Mouse (Mus musculus) ES-E14 (cell line): ENCODE results near the gene C2cd4c. TPM values are rescaled to one million over a fixed set of nuclear protein-coding genes. Genes with fewer than 3 reads are reported as not detected.

ENCODE experiments used
- DNase-seq: peaks from one replicate; pipeline ENCODE4 v3.0.0-alpha.2; 2013; ENCODE audit warnings: low read depth, low spot score
- H3K27ac ChIP-seq: 2 replicates; pipeline ENCODE4 v1.5.1; 2012; ENCODE audit warnings: low read depth, mild to moderate bottlenecking, low read length, moderate library complexity, mixed read lengths; ENCODE audit not compliant: poor library complexity, insufficient read depth, severe bottlenecking
- H3K36me3 ChIP-seq: 2 replicates; pipeline ENCODE4 v1.6.1; 2012; ENCODE audit warnings: mild to moderate bottlenecking, low read length, moderate library complexity, mixed read lengths; ENCODE audit not compliant: control insufficient read depth, poor library complexity, insufficient read depth, severe bottlenecking
- H3K4me1 ChIP-seq, 2 experiments: fragments of 150-350 bp in 1 of 2; sonication (generic) in 1 of 2; 2 replicates each; pipeline ENCODE4 v1.6.1; 2012; ENCODE audit warnings: low read length in 2 of 2, mild to moderate bottlenecking in 1 of 2, mixed read lengths in 1 of 2; ENCODE audit not compliant: control insufficient read depth in 2 of 2, insufficient read depth in 2 of 2, poor library complexity in 1 of 2
- H3K4me3 ChIP-seq, 2 experiments: fragments of 150-350 bp in 1 of 2; sonication (generic) in 1 of 2; 2 replicates each; pipeline ENCODE4 v1.5.1; 2012; ENCODE audit warnings: low read length in 2 of 2, low read depth in 1 of 2, mild to moderate bottlenecking in 1 of 2, mixed read lengths in 1 of 2; ENCODE audit not compliant: insufficient read depth in 1 of 2, poor library complexity in 1 of 2, severe bottlenecking in 1 of 2
- H3K9ac ChIP-seq: 2 replicates; pipeline ENCODE4 v1.6.1; 2012; ENCODE audit warnings: low read depth, mild to moderate bottlenecking, low read length, mixed read lengths; ENCODE audit not compliant: poor library complexity, insufficient read depth, severe bottlenecking
- H3K9me3 ChIP-seq: fragments of 150-350 bp; sonication (generic); 2 replicates; pipeline ENCODE4 v1.6.1; 2012; ENCODE audit warnings: low read depth, mild to moderate bottlenecking, low read length; ENCODE audit not compliant: control insufficient read depth, insufficient read depth
- CHD2 ChIP-seq: IDR thresholded peaks from 2 replicates; pipeline ENCODE4 v1.6.1; 2014; ENCODE audit warnings: mild to moderate bottlenecking, low read depth, low read length, inconsistent platforms
- HCFC1 ChIP-seq: IDR thresholded peaks from 2 replicates; pipeline ENCODE4 v1.6.1; 2012; ENCODE audit warnings: low read length, inconsistent platforms, borderline replicate concordance; ENCODE audit not compliant: insufficient read depth
- MAFK ChIP-seq: IDR thresholded peaks from 2 replicates; pipeline ENCODE4 v1.6.1; 2014; ENCODE audit warnings: mild to moderate bottlenecking, low read depth, low read length, inconsistent platforms; ENCODE audit not compliant: insufficient read depth
- ZC3H11A ChIP-seq: IDR thresholded peaks from 2 replicates; pipeline ENCODE4 v1.6.1; 2012; ENCODE audit warnings: low read depth, mild to moderate bottlenecking, inconsistent platforms, low read length, borderline replicate concordance
- ZNF384 ChIP-seq: IDR thresholded peaks from 2 replicates; pipeline ENCODE4 v1.6.1; 2012; ENCODE audit warnings: low read depth, low read length, inconsistent platforms
- in situ Hi-C, 2 experiments: fragments of 600-800 bp; cut with MboI; formaldehyde crosslinking; loops; one replicate each; pipeline ENCODE4 v1.15.1; 2025; ENCODE audit warnings: low sequenced_read_pairs in 2 of 2, inconsistent platforms in 1 of 2; ENCODE audit not compliant: unreplicated experiment in 2 of 2
- total RNA-seq: library from RNA; depleted of rRNA; stranded (reverse); fragments of 300-350 nt; gene quantifications from 2 replicates; pipeline ENCODE4 v1.2.3, GENCODE M21; 2012

The C2cd4c gene
- total RNA-seq, 1 experiment, result 0.31 TPM

DNA sequence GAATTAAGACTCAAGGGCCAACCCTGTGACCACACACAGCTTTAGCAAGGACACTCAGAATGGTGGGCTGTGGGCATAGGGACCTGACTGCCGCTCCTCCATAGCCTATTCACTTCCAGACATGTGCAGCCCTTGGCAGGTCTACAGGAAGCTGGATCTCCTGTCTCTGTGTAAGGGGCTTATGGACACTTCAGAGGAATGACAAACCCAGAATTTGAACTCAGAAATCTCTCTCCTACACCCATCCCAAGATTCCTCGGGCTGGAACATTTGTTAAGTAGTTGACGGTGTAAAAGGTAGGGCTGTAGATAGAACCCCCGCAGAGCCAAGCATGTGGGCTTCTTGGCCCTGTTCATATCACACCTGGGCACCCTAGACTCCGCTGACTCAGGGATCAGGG is 2.6 kb upstream of the C2cd4c start:
- Histone ChIP-seq H3K27ac (no peak overlapping the region), H3K4me3 (no peak overlapping the region), H3K9me3 (no peaks in the 10 kb centered on the region), H3K9ac (no peak overlapping the region), H3K4me1 (peaks cover 7 to 23% of the 10 kb centered on the region in 2 experiments; a peak in 3 of 4 replicates), H3K36me3 (no peaks in the 10 kb centered on the region)
- no peak for DNase-seq
- in situ Hi-C loops, result no loop called here
- no peak for TF ChIP-seq MAFK

DNA sequence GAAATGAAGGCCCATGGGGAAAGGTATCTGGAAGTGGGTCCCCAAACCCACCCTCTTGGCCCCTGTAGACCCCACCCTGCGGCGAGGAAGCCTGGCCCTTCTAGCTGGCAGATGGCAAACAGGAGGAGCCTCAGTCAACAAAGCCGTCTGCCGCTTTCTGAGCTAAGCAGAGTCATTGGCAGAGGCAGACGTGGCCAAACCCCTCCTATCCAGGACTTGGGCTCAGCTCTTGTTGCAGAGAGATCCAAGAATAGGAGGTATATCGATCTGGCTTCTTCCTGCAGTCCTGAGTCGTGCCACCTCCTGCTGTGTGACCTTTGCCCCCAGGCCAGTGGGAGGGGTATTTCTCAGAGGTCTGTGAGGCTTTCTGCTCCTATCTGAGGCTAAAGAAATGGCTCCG is 2.0 kb upstream of the C2cd4c start:
- no peaks in the 10 kb centered on the region for H3K36me3 ChIP-seq
- H3K4me3 ChIP-seq, result no peak overlapping the region
- H3K27ac ChIP-seq, result no peak overlapping the region
- peak; percentile 50 for DNase-seq
- no peak overlapping the region for H3K9ac ChIP-seq
- no peak for TF ChIP-seq MAFK
- no peak for TF ChIP-seq ZNF384
- no peak for TF ChIP-seq CHD2
- in situ Hi-C loops, result no loop called here
- peaks cover 7 to 24% of the 10 kb centered on the region in 2 experiments; a peak in 3 of 4 replicates for H3K4me1 ChIP-seq
- H3K9me3 ChIP-seq, result no peaks in the 10 kb centered on the region

DNA sequence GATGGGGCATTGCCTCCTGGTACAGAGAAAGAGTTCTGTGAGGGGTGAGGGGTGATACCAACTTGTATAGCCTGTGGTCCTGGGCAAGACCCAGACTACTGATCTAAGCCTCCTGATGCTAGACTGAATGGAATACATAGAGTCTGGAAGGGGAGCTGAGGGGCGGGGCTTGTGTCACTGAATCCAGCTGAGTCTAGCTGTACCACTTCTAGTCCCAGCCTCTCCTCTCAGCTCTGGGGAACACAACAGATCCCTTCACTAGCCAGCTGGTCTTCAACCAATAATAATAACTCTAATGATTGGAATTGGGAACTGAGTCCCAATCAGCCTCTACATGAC is 449 bp upstream of the C2cd4c start:
- Histone ChIP-seq H3K9me3 (no peaks in the 10 kb centered on the region), H3K27ac (no peak overlapping the region), H3K4me1 (peaks cover 7 to 22% of the 10 kb centered on the region in 2 experiments; a peak in 3 of 4 replicates), H3K4me3 (no peak overlapping the region), H3K36me3 (no peaks in the 10 kb centered on the region), H3K9ac (no peak overlapping the region)
- TF ChIP-seq MAFK (no peak), HCFC1 (no peak), ZC3H11A (no peak), CHD2 (no peak), ZNF384 (no peak)
- DNase-seq, result no peak
- in situ Hi-C loops, result no loop called here

DNA sequence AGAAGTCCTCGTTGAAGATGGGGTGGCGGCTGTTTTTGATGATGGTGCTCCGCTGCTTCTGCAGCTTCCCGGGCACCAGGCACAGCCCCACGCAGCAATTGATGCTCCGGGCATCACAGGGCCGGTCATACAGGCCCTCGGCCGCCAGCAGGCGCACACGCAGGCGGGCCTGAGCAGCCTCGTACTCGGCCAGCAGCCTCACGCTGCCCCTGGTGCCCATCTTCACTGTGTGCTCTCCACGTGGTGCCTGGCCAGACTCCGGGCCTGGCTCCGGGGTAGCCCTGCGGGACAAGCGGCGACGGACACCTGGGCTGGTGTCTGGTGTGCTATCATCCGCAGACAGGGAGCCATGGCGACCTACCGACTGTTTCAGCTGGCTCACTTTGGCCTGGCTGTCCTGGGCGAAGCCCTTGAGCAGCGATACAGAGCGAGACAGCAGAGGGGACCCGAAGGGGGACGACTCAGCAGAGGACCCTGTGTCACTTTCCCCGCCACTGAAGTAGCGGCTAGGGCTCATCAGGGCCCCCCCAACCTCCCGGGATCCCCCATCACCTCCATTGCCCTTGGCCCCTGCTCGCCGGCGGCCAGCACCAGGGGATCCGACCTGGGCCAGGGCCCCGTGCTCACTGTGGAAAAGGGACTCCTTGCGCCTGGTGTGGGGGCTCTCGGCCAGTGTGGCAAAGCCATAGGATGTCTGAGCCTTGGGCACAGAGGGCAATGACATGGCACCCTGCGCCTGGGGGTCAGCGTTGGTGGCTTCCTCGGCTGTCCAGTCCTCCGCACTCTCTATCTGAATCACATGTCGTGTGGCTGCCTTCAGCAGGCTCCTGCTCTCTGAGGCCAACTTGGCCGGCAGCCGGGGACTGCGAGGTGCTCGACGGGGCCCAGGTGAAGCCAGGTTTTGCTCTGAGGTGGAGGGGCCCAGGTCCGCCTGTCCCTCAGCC is 1.4 kb downstream of the C2cd4c start:
- no peak for TF ChIP-seq ZC3H11A
- TF ChIP-seq HCFC1, result no peak
- TF ChIP-seq CHD2, result no peak
- TF ChIP-seq MAFK, result no peak
- Histone ChIP-seq H3K27ac (no peak overlapping the region), H3K36me3 (no peaks in the 10 kb centered on the region), H3K4me1 (peaks cover 7 to 25% of the 10 kb centered on the region in 2 experiments; a peak in 3 of 4 replicates), H3K9me3 (no peaks in the 10 kb centered on the region), H3K4me3 (peak overlapping the region; percentile 41 to 74; a peak in 2 of 4 replicates), H3K9ac (no peak overlapping the region)
- in situ Hi-C loops, result no loop called here
- no peak for DNase-seq

DNA sequence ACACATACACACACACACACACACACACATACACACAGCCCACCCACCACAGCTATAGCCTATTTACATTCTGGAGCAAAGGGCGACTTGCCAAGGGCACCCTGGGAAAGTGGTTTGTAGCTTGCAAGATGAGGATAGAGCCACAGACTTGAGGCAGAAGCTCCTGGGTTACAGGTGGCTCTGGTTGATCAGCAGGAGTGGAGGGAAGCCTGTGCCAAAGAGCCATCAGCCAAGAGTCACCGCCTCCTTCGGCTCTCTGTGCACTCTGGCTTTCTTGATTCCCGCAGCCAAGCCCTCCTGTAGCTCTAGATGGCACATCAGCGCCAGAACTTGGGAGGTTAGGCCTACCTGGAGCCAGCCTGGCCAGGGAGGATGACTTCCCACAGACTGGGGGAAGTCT is 2.5 kb downstream of the C2cd4c start:
- H3K4me1 ChIP-seq, result peaks cover 7 to 25% of the 10 kb centered on the region in 2 experiments; a peak in 3 of 4 replicates
- H3K9ac ChIP-seq, result no peak overlapping the region
- no peaks in the 10 kb centered on the region for H3K36me3 ChIP-seq
- no peak for DNase-seq
- TF ChIP-seq MAFK (no peak), ZC3H11A (no peak), HCFC1 (no peak), CHD2 (no peak), ZNF384 (no peak)
- no peak overlapping the region for H3K27ac ChIP-seq
- H3K4me3 ChIP-seq, result no peak overlapping the region
- in situ Hi-C loops, result no loop called here
- H3K9me3 ChIP-seq, result no peaks in the 10 kb centered on the region
